Mouse (Mus musculus) lung, adult 2 months (tissue): ENCODE data around the gene Cisd2. TPM values are rescaled to one million over a fixed set of nuclear protein-coding genes. Genes with fewer than 3 reads are reported as not detected.

Source experiments
- DNase-seq: peaks from one replicate; pipeline ENCODE4 v3.0.0; 2022
- H3K4me1 ChIP-seq: fragments of 200-500 bp; 2 replicates; pipeline ENCODE4 v1.6.1; 2011; ENCODE audit warnings: low read length; ENCODE audit not compliant: control insufficient read depth, insufficient read depth
- H3K4me3 ChIP-seq: fragments of 200-500 bp; replicated peaks from 2 replicates; pipeline ENCODE3; 2011; ENCODE audit warnings: low read depth, mild to moderate bottlenecking, control low read depth, low read length; ENCODE audit errors: extremely low read depth
- CTCF ChIP-seq: fragments of 200-500 bp; IDR thresholded peaks from 2 replicates; pipeline ENCODE4 v1.5.1; 2011; ENCODE audit warnings: mild to moderate bottlenecking, low read length, control low read depth; ENCODE audit not compliant: insufficient read depth
- POLR2A ChIP-seq: fragments of 200-500 bp; IDR thresholded peaks from 2 replicates; pipeline ENCODE4 v1.6.1; 2011; ENCODE audit warnings: low read depth, mild to moderate bottlenecking, control low read depth, low read length, borderline replicate concordance; ENCODE audit errors: extremely low read depth
- WGBS: fragments of 180-500 bp; shearing (Covaris S2); methylation state at CpG from one replicate; pipeline ENCODE4 v1.1.7; 2018; 5-methylcytosine and 5-hydroxymethylcytosine counted together
- polyA plus RNA-seq: library from polyadenylated mRNA; depleted of rRNA; stranded (reverse); fragments of >200 nt; gene quantifications from 2 replicates; pipeline ENCODE4 v1.2.3, GENCODE M21; 2012; rRNA removed

Cisd2 gene
- polyA plus RNA-seq, result 14.1 and 19.3 TPM in 2 replicates

GRCm38 (mm10) chr3:135423608-135424212 lies at the start of gene Cisd2:
Gene Cisd2 (minus strand): TSS chr3:135423925.
- Histone ChIP-seq H3K4me1 (peaks cover 3% of the 10 kb centered on the region; the same call in 1 of the 2 replicates), H3K4me3 (peak within 1 kb of the TSS; percentile 94)
- DNase-seq, result peak; percentile 15
- TF ChIP-seq POLR2A (no peak), CTCF (no peak)
- under 1% methylated on average over 8 of the region's 8 CpGs for whole genome bisulfite sequencing

- H3K4me3 ChIP-seq, result no peak overlapping the region
- H3K4me1 ChIP-seq, result no peaks in the 10 kb centered on the region
- TF ChIP-seq CTCF, result no peak
- TF ChIP-seq POLR2A, result no peak
- no peak for DNase-seq
- 56% methylated on average over 1 of the region's 1 CpGs for WGBS
These were observed 47.1 kb upstream of the Cisd2 start for GRCm38 (mm10) chr3:135470823-135471222.

GRCm38 (mm10) chr3:135469974-135470373 lies 46.2 kb upstream of the Cisd2 start:
- no peak for TF ChIP-seq CTCF
- no peak for TF ChIP-seq POLR2A
- 24% methylated on average over 4 of the region's 4 CpGs for WGBS
- Histone ChIP-seq H3K4me1 (no peaks in the 10 kb centered on the region), H3K4me3 (no peak overlapping the region)
- DNase-seq, result peak; percentile 35

GRCm38 (mm10) chr3:135469146-135469545 lies 45.4 kb upstream of the Cisd2 start:
- H3K4me3 ChIP-seq, result no peak overlapping the region
- WGBS, result 49% methylated on average over 3 of the region's 3 CpGs
- TF ChIP-seq POLR2A (no peak), CTCF (no peak)
- DNase-seq, result no peak
- no peaks in the 10 kb centered on the region for H3K4me1 ChIP-seq

- 98% methylated on average over 1 of the region's 1 CpGs for WGBS
These were observed 44.7 kb upstream of the Cisd2 start for GRCm38 (mm10) chr3:135468402-135468801.

GRCm38 (mm10) chr3:135458981-135459380 lies 35.3 kb upstream of the Cisd2 start:
- Histone ChIP-seq H3K4me3 (no peak overlapping the region), H3K4me1 (no peaks in the 10 kb centered on the region; the same call in 1 of the 2 replicates)
- TF ChIP-seq POLR2A (no peak), CTCF (no peak)
- no peak for DNase-seq

More at GRCm38 (mm10) chr3:135468402-135468801, 44.7 kb upstream of the Cisd2 start:
- no peak for DNase-seq
- TF ChIP-seq POLR2A (no peak), CTCF (no peak)
- Histone ChIP-seq H3K4me3 (no peak overlapping the region), H3K4me1 (no peaks in the 10 kb centered on the region)

GRCm38 (mm10) chr3:135444930-135445329 lies 21.2 kb upstream of the Cisd2 start:
- Histone ChIP-seq H3K4me3 (no peak overlapping the region), H3K4me1 (peaks cover 19% of the 10 kb centered on the region)
- no peak for DNase-seq
- TF ChIP-seq CTCF, result no peak
- no peak for TF ChIP-seq POLR2A

- peak overlapping the region; percentile 98 for H3K4me3 ChIP-seq
These were observed 16.9 kb upstream of the Cisd2 start for GRCm38 (mm10) chr3:135440621-135441020.

GRCm38 (mm10) chr3:135440221-135440620 lies 16.5 kb upstream of the Cisd2 start:
- 2% methylated on average over 7 of the region's 7 CpGs for WGBS
- H3K4me3 ChIP-seq, result peak overlapping the region; percentile 98
- TF ChIP-seq POLR2A, result peak; percentile 47; the same call in 1 of the 2 replicates
- no peak for TF ChIP-seq CTCF
- DNase-seq, result peak; percentile 35
- H3K4me1 ChIP-seq, result peaks cover 12% of the 10 kb centered on the region

More at GRCm38 (mm10) chr3:135440621-135441020, 16.9 kb upstream of the Cisd2 start:
- no peak for DNase-seq
- TF ChIP-seq CTCF (no peak), POLR2A (no peak)
- whole genome bisulfite sequencing, result 3% methylated on average over 10 of the region's 10 CpGs
- peaks cover 12% of the 10 kb centered on the region for H3K4me1 ChIP-seq

- TF ChIP-seq CTCF (no peak), POLR2A (no peak)
- under 1% methylated on average over 15 of the region's 15 CpGs for WGBS
- DNase-seq, result no peak
- Histone ChIP-seq H3K4me1 (peaks cover 11% of the 10 kb centered on the region), H3K4me3 (peak overlapping the region; percentile 98)
These were observed 15.9 kb upstream of the Cisd2 start for GRCm38 (mm10) chr3:135439651-135440050.

- under 1% methylated on average over 69 of the region's 76 CpGs for WGBS
- TF ChIP-seq CTCF (no peak), POLR2A (peak; percentile 63; the same call in 1 of the 2 replicates)
- peaks cover 9% of the 10 kb centered on the region for H3K4me1 ChIP-seq
- peak overlapping the region; percentile 98 for H3K4me3 ChIP-seq
- peak; percentile 87 for DNase-seq
These were observed 15.3 kb upstream of the Cisd2 start for GRCm38 (mm10) chr3:135438913-135439531.
